Mouse (Mus musculus) limb, embryonic 14.5 days (tissue): ENCODE results near the gene Fjx1. TPM values are rescaled to one million over a fixed set of nuclear protein-coding genes. Genes with fewer than 3 reads are reported as not detected.
A peak's percentile ranks its signal among the peaks of the same experiment; 100 is the strongest.

Experiments
- ATAC-seq: fragments of 200-750 bp; cut with Nextera tagmentation; 2 replicates; pipeline ENCODE4 v1.8.0; 2017; ENCODE audit warnings: low read depth, moderate number of reproducible peaks, moderate TSS enrichment; ENCODE audit not compliant: low FRiP score
- DNase-seq: peaks from one replicate; pipeline ENCODE4 v3.0.0-alpha.2; 2015; ENCODE audit warnings: low spot score
- H3K27ac ChIP-seq: fragments of 300-500 bp; sonication (generic); replicated peaks from 2 replicates; pipeline ENCODE4 v1.5.1; 2014; ENCODE audit warnings: low read depth, mild to moderate bottlenecking, low read length, moderate library complexity, mixed read lengths
- H3K27me3 ChIP-seq: fragments of 300-500 bp; sonication (generic); 2 replicates; pipeline ENCODE4 v1.6.1; 2014; ENCODE audit warnings: low read length, mixed read lengths; ENCODE audit not compliant: control insufficient read depth, insufficient read depth
- H3K36me3 ChIP-seq: fragments of 300-500 bp; sonication (generic); 2 replicates; pipeline ENCODE4 v1.6.1; 2014; ENCODE audit warnings: mild to moderate bottlenecking, low read length, moderate library complexity, mixed read lengths; ENCODE audit not compliant: control insufficient read depth, insufficient read depth
- H3K4me1 ChIP-seq: fragments of 300-500 bp; sonication (generic); 2 replicates; pipeline ENCODE4 v1.6.1; 2014; ENCODE audit warnings: antibody characterized with exemption, low read length, mixed read lengths; ENCODE audit not compliant: control insufficient read depth, insufficient read depth
- H3K4me2 ChIP-seq: fragments of 300-500 bp; sonication (generic); replicated peaks from 2 replicates; pipeline ENCODE4 v1.6.1; 2014; ENCODE audit warnings: low read depth, mild to moderate bottlenecking, low read length, moderate library complexity; ENCODE audit not compliant: severe bottlenecking
- H3K4me3 ChIP-seq: fragments of 300-500 bp; sonication (generic); replicated peaks from 2 replicates; pipeline ENCODE4 v1.5.1; 2014; ENCODE audit warnings: low read length
- H3K9ac ChIP-seq: fragments of 300-500 bp; sonication (generic); 2 replicates; pipeline ENCODE4 v1.6.1; 2014; ENCODE audit warnings: mild to moderate bottlenecking, low read depth, low read length, moderate library complexity; ENCODE audit not compliant: severe bottlenecking
- H3K9me3 ChIP-seq: fragments of 300-500 bp; sonication (generic); 2 replicates; pipeline ENCODE4 v1.6.1; 2016; ENCODE audit warnings: low read length; ENCODE audit not compliant: control insufficient read depth
- POLR2A ChIP-seq: fragments of 200-500 bp; IDR thresholded peaks from 2 replicates; pipeline ENCODE4 v1.8.0; 2012; ENCODE audit warnings: inconsistent platforms, mild to moderate bottlenecking, moderate library complexity, borderline replicate concordance; ENCODE audit not compliant: insufficient read depth, insufficient read length; ENCODE audit errors: extremely low read depth
- WGBS: fragments of 180-500 bp; shearing (Covaris S2); extraction: QIAGEN DNeasy Blood & Tissue Kit; methylation state at CpG from one replicate; pipeline ENCODE4 v1.1.7; 2014; 5-methylcytosine and 5-hydroxymethylcytosine counted together
- polyA plus RNA-seq, 2 experiments: library from polyadenylated mRNA; depleted of rRNA in 1 of 2; stranded (reverse) in 1 of 2; unstranded in 1 of 2; fragments of >200 nt; fragmentation: Nextera tagmentation in 1 of 2; extraction: Ambion mirVana in 1 of 2; gene quantifications; 2 replicates each; pipeline versions ENCODE4 v1.2.1 to v1.2.3; 2012 to 2014

Fjx1 gene
- polyA plus RNA-seq, 2 experiments: 25.5 to 38.8 TPM

DNA sequence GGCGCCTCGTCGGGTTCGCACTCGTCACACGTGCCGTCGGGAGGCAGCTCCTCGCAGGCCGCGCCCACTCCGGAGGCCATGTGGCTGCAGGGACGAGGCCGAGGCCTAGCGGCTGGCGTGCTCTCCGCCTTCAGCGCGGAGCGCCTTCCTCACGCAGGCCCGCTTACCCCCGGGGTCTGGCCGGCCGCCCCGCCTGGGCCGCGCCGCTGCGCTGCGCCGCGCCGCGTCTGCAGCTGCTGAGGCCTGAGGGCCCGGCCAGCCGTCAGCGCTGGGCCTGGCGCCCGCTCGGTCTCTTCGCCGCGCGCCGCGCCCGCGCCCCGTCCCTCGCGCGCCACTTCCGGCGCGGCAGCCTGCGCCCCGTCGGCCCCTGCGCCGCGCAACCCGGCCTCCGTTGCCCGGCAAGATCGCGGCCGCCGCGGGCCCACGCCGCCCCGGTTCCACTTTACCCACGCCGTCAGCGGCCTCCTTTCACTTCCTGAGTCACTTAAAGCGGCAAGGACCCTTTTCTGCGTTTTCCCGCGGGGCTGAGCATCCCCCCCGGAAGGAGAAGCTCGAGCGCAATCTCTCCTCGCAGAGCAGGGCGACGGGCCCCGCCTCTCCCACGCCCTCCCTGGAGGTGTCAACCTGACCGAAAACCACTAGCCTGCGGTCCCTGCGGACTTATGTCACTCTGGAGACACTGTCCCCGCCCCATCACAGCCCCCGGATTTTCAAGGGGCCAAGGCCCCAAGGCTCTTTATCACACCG is 51.5 kb downstream of the Fjx1 start:
- under 1% methylated on average over 55 of the region's 94 CpGs for WGBS
- peak overlapping the region; percentile 83 for H3K4me2 ChIP-seq
- TF ChIP-seq POLR2A: peak; percentile 52; the same call in 1 of the 2 replicates
- peaks cover 15% of the 10 kb centered on the region for H3K4me1 ChIP-seq
- no peaks in the 10 kb centered on the region for H3K9me3 ChIP-seq
- H3K9ac ChIP-seq: peak overlapping the region; percentile 95
- DNase-seq (peak; percentile 69), ATAC-seq (peak; percentile 85)
- H3K36me3 ChIP-seq: no peaks in the 10 kb centered on the region
- no peaks in the 10 kb centered on the region for H3K27me3 ChIP-seq
- H3K4me3 ChIP-seq: peak overlapping the region; percentile 68
- peak overlapping the region; percentile 98 for H3K27ac ChIP-seq

DNA sequence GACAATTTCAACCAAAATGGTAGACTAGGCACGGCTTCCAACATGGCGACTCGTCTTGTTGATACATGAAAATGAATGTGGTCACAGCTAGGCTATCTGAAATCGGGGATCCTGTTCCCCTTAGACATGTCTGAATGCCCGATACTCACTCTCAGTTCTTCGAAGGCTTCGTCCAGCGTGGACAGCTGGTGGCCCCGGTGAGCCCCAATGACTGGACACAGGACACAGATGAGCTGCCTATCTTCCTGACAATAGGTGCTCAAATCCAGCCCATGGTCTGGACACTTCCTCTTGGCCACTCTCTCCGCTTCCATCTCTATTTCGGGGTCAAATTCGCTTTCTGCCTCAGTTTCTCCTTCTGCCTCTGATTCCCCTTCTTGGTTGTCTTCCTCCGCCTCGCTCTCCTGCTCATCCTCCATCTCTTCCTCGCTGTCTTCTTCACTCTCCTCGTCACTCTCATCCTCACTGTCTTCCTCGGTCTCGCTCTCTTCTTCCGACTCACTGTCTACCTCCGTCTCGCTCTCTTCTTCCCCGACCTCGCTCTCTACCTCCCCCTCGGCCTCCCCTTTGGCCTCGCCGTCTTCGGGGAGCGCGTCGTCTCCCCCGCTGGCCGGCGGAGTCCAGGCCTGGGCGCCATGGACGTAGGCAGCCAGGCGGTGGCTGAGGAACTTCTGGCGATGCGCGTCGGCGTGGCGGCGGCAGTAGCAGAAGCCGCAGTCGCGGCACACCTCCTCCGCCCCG is 52.3 kb downstream of the Fjx1 start:
- Histone ChIP-seq H3K4me2 (peak overlapping the region; percentile 83), H3K9me3 (no peaks in the 10 kb centered on the region), H3K27me3 (no peaks in the 10 kb centered on the region), H3K36me3 (no peaks in the 10 kb centered on the region), H3K27ac (peak overlapping the region; percentile 98), H3K9ac (peak overlapping the region; percentile 95), H3K4me1 (peaks cover 15% of the 10 kb centered on the region), H3K4me3 (peak overlapping the region; percentile 68)
- DNase-seq (no peak), ATAC-seq (no peak)
- no peak for TF ChIP-seq POLR2A
- 36% methylated on average over 48 of the region's 48 CpGs for WGBS

Other genes with a start within 250 kb of the Fjx1 start
- gene Trim44, start 44.7 kb downstream of the Fjx1 start, polyA plus RNA-seq (2012; rRNA removed): 66.6 and 69.7 TPM in 2 replicates
- 36.4 and 43.0 TPM in 2 replicates for gene Trim44, start 44.7 kb downstream of the Fjx1 start, polyA plus RNA-seq (2014; fragmentation: Nextera tagmentation; extraction: Ambion mirVana)
- 70.8 and 73.4 TPM in 2 replicates for gene Pamr1, start 97.5 kb upstream of the Fjx1 start, polyA plus RNA-seq (2012; rRNA removed)
- 58.9 and 63.6 TPM in 2 replicates for gene Pamr1, start 97.5 kb upstream of the Fjx1 start, polyA plus RNA-seq (2014; fragmentation: Nextera tagmentation; extraction: Ambion mirVana)
- 1.6 and 2.0 TPM in 2 replicates for gene Slc1a2, start 206.2 kb upstream of the Fjx1 start, polyA plus RNA-seq (2012; rRNA removed)
- 0.89 and 1.6 TPM in 2 replicates for gene Slc1a2, start 206.2 kb upstream of the Fjx1 start, polyA plus RNA-seq (2014; fragmentation: Nextera tagmentation; extraction: Ambion mirVana)